Mouse (Mus musculus) skeletal muscle tissue, adult 2 months (tissue): Measurements from ENCODE around the gene Eomes.

Experiments used
- DNase-seq: peaks from one replicate; pipeline ENCODE4 v3.0.0-alpha.2; 2012; ENCODE audit warnings: low read depth, low spot score

The Eomes gene

DNA sequence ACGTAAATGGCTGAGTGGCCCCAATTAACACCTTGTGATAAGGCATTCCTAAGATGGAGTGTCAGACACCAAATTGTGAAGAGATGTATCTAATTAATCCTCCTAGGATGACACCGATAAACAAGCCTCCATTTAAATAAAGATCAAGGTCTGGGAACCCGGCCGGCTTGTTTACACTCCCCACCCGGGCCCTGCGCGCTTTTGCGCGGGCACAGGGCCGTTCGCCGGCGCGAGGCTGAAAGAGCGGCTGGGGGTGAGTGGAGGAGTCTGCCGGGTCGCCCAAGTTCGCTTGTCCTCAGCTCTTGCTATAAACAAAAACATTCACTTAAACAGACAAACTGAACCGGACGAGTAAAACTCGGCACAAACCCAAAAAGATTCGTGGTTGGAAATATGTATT is 9.6 kb downstream of the Eomes start:
- no peak for DNase-seq

DNA sequence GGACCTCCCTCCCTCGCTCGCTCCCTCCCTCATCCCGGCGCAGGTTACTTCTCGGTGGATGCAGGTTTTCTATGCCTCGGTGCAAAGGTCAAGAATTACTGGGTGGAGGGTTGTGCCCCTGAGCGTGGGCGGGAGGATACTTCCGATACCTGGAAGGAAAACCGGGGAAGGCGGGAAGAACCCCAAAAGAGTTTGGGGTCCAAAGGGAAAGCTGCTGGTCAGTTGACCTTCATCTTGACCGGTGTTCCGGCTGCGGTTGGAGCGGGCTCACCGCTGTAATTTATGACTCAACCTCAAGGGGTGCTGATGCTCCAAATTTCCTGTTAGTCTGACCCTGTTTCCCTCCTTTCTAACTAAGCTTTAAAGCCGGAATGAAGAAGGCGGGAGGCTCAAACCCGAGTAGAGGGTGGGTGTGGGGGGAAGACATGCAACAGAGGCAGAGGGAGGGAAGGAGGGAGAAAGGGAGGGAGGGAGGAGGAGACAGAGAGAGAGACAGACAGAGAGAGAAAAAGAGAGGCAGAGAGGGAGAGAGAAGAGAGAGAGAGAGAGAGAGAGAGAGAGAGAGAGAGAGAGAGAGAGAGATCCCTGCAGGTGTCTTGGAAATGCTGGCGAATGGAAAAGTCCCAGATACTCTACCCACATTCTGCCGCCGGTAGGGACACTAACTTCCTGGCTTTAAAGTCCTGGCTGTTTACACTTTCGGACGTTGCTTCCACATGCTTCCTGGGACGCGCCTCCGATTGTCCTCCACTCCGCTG is 10.3 kb downstream of the Eomes start:
- no peak for DNase-seq

DNA sequence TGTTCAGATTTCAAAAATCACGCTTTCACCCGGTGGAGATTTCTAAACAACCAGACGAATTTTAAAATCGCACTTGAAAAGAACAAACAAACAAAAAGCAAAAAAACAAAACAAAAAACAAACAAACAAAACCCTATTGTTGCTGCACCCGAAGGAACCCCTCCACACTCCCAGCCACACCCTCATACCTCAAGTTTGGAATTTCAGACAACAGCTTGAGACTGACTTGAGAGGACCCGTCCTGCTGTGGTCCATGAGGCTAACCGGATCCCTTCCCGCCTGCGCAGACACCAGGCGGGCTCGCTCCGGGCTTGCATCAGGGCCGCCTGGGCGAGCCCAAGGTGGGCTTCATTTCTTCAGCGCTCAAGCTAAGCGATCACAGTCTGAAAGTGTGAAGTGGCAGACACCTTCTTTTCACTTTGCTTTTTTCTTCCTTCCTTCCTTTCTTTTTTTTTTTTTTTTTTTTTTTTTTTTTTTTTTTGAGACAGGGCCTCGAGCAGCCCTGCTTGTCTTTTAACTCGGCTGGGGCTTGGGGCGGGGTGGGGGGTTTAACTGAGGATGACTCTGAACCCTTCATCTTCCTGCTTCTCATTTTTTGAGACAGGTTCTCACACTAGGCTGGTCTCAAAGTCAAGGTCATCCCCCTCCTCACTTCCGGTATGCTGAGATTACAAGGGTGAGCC is 11.0 kb downstream of the Eomes start:
- DNase-seq = no peak

DNA sequence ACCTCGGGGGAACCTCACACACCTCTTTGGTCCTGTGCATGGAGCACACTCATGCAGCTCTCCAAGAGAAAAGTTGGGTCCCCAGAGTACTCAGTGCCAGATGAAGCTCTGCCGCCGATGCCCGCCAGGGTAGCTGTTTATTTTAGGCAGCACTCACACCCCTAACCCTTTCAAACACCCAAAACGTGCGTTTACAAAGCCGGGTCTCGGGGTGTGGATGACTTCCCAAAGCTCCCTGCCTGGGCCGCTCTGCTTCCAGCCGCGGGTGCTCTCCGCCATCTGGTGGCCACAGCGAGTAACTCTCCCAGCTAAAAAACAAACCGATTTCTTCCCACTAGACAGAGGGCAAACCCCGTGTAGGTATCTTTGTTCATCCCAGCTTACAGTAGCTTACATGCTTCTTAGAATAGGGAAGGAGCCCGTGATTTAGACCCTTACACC is 11.6 kb downstream of the Eomes start:
- DNase-seq = no peak

DNA sequence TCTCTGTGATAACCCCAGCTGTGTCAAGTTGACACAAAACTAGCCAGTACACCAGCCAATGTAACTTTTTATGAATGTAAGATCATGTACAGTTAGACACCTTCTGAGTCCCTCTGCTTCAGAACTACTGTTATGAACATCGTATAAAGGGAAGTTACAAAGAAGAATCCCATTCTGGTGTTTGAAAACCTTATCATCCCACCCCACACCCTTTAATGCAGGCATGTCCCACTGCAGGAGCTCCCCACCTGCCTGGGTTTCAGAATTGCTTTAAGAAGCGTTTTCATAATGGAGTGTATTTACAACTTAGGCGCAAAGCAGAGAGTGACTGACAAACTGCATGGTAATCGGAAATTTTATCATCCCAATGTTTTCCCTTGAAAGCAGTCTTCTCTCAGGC is 13.2 kb downstream of the Eomes start:
- no peak for DNase-seq

DNA sequence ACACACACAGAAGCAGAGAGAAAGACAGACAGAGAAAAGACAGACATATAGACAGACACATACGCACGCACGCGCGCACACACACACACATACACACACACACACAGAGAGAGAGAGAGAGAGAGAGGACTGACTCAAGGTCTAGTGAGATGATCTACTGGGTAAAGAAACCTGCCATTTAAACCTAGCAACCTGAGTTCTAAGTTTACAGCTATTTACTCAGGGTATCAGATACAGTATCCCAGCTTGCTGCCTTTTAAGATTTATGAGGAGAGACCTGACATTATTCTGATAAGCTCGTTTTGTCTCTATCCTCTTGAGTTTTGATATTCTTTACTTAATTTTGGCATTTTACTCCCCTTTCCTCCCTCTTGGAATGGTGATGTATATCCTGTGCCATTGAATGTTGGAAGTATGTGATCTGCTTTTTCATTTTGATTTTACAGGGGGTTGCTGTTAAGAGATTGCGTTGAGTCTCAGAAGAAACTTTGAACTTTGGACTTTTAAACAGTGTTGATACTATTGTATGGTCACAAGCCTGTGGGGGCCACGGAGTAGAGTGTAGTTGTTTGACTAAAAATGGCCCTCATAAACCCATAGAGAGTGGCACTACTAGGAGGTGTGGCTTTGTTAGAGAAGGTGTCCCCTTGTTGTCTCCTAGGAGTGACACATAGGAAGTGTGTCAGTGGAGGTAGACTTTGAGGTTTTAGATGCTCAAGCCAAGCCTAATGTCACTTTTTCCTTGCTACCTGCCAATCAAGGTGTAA is 15.1 kb downstream of the Eomes start:
- no peak for DNase-seq

DNA sequence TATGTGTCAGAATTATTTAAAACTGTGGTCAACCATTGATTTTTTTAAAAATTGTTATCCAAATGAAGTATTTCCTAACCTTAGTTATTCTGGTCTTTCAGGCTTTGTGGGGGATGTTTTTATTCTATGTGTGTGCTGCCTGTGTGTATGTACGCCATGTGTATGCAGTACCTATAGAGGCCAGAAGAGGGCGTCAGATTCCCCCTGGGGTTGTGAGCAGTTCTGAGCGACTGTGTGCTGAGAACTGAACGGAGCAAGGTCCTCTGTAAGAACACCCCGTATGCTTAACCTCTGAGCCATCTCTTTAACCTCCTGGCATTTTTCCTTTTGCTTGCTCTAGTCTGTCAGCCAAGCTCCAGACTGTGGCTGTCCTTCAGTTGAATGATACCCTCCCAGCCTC is 16.1 kb downstream of the Eomes start:
- no peak for DNase-seq

DNA sequence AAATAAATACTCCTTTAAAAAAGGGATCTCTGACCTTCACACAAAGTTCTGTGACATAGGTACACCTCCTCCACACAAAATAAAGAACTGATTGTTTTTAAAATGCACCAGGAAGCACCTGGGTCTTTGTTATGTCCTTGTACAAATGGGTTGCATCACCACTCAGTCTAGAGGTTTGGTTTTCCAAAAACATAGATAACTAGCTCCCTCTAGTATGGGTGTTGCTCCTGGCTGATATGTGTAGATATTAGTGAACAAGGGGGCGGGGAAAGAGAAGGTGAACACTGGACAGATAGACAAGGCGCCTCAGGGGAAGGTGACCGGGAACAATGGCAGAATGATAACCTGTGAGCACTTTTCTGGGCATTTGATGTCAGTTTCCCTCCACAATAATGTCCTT is 17.9 kb downstream of the Eomes start:
- DNase-seq = no peak

DNA sequence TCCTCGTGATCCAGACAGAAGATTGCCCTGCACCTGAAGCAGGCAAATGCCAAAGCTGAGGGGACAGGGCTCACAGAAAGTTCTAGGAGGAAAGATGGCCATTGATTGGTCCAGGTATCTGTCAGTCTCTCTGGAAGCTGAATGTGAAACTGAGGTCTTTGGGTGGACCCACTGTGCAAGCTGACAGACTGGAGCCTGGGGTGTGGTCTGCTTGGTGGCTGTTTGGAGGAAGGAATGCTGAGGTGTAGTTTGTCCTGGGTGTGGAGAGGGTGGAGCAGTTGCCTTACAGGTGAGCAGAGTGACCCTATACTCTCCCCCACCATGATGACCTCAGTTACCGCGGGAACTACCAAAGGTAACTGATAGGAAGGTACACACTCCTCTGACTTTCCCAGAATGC is 18.9 kb downstream of the Eomes start:
- DNase-seq = no peak

DNA sequence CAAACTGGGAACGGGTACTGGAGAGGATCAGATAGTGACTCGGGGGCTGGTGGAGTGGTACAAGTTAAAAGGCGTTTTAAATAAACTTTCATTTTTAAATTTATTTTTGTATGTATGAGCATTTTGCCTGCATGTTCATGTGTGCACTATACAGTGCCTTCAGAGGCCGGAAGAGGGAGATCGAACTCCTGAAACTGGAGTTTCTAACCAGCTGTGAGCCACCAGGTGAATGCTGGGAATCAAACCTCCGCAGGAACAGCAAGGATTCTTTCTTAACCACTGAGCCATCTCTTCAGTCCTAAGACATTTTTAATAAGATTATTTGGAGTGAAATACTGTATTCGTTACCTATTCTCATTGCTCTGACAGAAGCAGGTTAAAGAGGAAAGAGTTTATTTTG is 20.0 kb downstream of the Eomes start:
- no peak for DNase-seq

DNA sequence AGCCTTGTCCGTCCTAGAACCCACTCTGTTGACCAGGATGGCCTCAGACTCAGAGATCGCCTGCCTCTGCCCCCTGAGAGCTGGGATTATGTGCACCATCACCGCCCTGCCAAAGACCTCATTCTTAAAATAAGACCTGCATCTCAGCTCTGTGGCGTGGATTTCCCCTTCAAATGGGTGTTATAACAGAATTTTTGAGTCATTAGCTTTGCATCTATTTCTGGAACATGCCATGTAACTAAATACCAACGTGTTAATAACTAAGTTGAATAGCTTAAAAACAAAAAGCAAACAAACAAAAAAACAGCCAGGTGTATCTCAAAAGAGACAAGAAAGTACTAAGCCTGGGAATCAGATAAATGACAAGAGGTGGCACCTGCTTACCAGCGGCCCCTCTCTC is 23.0 kb downstream of the Eomes start:
- DNase-seq = no peak

DNA sequence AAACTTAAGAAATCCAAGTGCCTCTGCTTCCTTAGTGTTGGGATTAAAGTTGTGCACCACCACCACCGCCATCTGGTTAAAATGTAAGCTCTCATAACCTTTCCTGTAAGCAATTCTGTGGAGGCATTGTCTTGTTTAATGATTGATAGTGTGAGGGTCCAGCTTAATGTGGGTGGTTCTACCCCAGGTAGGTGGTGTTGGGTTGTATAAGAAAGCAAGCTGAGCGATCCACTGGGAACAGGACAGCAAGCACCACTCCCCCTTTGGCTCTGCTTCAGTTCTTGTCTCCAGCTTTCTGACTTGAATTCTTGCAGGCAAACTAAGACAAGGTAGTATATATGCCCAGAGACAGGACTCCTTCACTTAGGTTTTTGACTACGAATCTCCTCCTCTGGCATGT is 26.6 kb downstream of the Eomes start:
- DNase-seq = no peak

DNA sequence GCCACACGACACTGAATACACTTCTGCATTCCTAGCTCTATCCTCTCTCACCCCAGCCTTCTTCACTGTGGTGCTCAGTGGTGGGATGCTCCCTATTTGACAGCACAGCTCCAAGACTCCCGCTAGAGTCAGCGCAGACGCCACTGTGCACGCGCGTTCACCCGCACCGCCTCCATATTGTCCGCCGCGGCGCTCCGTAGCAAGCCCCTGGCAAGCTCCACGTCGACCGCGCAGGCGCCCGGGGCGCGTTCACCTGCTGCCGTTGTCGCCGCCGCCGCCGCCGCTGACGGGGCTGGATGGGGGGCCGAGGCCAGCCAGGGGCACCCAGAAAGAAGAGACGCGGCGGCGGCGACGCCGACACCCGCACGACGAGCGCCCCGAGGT is 28.0 kb downstream of the Eomes start, which contains the start of gene Golga4:
Golga4 (plus strand) TSS at position 248 of the 384 bp plus-strand sequence.
- DNase-seq = peak; percentile 81

DNA sequence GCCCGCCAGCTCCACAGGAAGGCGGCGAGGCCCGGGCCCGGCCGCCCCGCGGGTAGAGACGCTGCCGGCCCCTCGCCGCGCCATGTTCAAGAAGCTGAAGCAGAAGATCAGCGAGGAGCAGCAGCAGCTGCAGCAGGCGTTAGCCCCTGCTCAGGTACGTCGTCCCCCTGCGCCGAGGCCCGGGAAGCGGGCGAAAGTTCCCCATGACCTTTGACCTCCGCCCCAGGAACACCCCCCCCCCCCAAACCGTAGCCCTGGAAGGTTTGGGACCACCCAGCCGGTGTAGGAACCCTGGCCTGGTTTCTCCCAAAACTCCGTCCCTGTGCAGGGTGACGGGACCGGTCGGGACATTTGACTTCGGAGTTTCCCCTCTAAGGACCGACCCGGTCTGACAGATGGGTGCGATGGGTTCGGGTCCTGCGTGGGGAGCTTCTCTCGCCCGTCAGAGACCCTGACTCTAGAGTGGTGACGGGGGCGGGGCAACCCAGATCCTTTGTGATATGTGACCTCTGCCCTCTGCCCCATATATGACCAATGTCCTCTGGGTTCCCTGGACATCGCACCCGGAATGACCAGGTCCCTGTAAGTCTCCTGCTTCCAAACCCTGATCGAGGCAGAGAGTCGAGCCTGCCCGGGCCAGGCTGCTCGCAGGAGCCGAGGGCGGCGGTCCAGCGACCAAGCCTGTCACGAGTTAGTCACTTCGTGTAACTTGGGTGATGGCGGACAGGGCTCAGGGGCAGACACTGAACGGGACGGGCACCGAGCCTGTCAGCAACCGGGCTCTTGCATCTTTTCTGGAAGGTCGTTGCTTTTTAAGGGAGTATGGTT is 28.6 kb downstream of the Eomes start:
- no peak for DNase-seq

DNA sequence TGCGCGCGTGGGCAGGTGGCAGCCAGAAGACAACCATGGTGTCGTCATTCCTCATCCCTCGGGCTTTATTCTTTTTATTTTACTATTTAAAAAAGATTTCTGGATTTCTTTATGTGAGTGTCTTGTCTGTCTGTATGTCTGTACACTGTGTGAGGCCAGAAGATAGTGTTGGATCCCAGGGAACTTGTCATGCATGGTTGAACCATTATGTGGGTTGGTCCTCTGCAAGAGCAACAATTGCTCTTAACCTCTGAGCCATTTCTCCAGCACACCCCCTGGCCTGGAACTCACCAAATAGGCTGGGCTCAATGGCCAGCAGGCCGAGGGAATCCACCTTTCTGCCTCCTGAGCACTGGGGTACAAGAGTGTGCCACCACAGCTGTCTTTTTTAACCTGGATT is 29.5 kb downstream of the Eomes start:
- DNase-seq = no peak

DNA sequence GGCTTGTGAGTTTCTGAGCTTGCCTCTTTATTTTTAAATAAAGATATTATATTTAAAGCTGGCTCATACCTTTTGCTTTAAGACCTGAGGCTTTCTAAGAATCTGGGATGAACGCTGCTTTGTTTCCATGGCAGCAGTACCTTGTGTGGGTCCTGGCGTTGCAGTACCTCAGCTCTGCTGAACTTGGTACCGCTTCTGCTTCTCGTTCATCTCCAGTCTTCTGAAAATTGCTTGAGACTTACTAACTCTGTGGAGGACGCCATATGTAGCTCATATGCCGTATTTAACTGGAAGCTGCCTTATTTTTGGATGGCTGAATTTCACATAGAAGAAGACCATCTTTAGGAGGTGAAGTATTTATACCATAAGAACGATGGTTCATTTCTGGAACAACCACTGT is 30.6 kb downstream of the Eomes start:
- DNase-seq = no peak

DNA sequence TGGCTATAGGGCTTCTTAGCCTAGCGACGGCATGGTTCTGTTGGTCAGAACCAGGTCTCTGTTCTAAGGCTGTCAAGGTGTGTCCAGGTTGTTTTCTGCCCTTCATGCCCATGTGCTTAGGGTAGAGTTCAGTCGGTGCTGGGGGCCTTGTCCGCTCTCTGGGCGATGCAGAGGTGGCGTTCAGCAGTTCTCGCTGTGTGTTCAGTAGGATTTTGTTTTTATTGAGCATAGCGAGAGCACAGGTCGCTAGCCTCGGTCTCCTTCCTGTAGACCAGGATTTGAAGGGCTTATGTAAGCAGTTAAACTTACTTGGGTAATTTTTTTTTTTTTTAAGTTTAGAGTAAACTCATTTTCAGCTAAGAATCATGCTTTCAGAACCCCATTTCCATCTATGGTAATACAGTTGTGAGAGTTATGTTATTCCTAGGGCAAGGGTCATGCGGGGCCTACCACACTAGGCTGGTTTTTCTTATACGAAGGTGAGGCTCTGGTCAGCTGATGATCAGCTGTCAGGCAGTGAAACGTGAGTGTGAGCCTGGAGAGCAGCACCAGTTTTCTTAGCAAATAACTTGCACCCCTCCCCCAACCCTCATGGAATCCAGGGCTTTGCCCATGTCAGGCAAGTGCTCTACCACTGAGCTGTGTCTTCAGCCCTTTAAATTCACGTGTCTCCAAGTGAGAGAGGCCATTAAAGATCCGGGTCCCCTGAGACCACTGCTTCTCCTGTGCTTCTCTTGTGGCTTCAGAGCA is 33.1 kb downstream of the Eomes start:
- DNase-seq = no peak

DNA sequence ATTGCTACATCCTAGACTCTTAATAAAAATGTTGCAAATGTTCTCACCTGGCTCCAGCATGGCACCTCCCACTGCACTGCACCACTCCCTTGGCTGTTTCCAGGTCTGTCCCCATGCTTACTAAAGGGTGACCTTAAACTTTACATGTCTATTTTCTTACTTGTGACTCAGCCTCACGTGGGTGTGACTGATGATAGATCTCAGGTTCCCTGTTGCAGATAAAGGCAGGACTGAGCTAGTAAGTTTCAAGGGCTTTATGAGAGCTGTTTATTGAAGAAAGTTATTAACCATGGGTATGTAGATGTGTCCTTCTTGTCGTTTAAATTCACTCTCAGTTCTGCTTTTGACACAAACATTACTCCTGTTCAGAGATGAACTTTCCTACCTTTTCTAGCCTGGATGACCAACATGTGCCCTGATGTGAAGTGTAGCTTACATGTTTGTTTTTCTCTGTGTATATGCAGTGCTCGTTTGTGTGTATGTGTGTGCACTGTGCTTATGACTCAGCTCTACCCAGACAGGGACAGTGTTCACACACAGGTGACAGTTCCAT is 34.7 kb downstream of the Eomes start:
- peak; percentile 87 for DNase-seq

DNA sequence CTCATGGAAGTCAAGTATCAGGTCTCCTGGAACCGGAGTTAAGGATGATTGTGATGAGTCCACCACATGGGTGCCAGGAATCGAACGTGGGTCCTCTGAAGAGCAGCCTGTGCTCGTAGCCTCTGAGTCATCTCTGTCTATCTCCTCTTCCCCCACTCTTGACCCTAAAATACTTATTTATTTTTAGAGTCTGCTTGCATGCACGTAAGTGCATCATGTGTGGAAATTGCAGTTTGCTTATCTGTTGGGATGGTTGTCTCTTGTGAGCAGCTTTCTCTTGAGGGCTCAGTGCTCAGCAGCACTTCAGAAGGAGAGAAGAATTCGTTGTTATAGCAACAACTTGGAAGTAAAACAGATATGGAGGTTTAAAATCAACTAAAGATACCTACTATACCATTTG is 37.5 kb downstream of the Eomes start:
- DNase-seq = no peak

DNA sequence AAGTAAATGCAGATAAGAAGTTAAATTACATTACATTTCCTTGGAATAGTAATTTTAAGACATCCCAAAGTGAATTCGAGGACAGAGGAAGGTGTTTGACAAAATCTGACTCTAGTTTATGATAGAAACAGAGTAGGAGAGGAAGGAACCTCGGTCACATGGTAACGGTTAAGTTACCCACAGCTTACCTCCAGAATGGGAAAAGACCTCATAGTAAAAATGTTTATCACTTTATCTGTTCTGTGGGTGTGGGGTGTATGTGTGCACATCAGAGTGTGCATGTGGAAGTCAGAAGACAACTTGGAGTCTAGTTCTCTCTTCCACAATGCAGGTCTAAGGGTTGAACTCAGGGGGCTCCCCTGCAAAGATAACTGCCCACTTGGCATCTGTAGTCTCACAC is 38.1 kb downstream of the Eomes start:
- no peak for DNase-seq

DNA sequence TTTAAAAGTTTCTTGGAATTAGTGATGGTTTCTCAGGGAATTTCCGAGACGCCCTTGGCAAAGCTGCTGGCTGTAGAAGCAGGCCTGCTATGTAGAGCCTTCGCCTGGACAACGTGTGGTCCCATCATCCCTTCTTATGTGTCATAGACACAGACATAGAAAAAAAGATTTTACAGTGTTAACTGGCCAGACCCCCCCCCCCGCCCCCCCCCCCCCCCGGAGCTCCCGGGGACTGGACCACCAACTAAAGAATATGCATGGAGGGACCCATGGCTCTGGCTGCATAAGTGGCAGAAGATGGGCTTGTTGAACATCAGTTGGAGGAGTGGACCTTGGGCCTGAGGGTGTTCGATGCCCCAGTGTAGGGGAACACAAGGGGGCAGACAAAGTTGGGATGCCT is 39.6 kb downstream of the Eomes start:
- no peak for DNase-seq
